Comparison of ENCODE assay signal across 14 mouse cellular contexts in genomic region chr10:127115068-127115467, GRCm38 (mm10). TPM values are rescaled to one million over a fixed set of nuclear protein-coding genes. Genes with fewer than 3 reads are reported as not detected.
DNase-seq lines count a peak whose midpoint lies in the region; ATAC-seq and TF ChIP-seq lines count a peak whose summit lies in the region.
"Had no signal": no experiment of that assay in that cellular context is flagged by ENCODE, and none has a peak within 500 bp of the region (broad histone marks: within the 10 kb centered on the region; RNA-seq: fewer than 3 reads in every experiment).

No protein-coding gene starts in this region.

- peak; percentile 64 for TF ChIP-seq CTCF in layer of hippocampus, adult 2 months (conservative IDR thresholded peaks at IDR 0.05)

- H3K27ac ChIP-seq in layer of hippocampus, adult 2 months = no peak overlapping the region
- H3K27ac ChIP-seq: liver, embryonic 13.5 days had no signal

- ATAC-seq in activated CD4-positive, CD25-positive, alpha-beta regulatory T cell, adult 4 months = peak; percentile 49
- ATAC-seq: Patski had no signal

- no peak for DNase-seq in layer of hippocampus, adult 2 months (ENCODE audit: low spot score in 2 of 2)
- DNase-seq in layer of hippocampus, postnatal 25 days (ENCODE audit: extremely low spot score in 1 of 2, low spot score in 1 of 2) = no peak
- peak; percentile 75 for DNase-seq in 3T3-L1 (ENCODE audit: low read depth, low spot score)
- DNase-seq in CD4-positive helper T cell, adult 2 months (ENCODE audit: low read depth, low spot score) = peak; percentile 67
- DNase-seq in c-Kit-positive CD71-positive TER-119-positive erythroid progenitor cells, embryonic 14.5 days (ENCODE audit: low spot score) = no peak
- no peak for DNase-seq in frontal cortex, postnatal 25 days (ENCODE audit: low spot score in 2 of 2)
- DNase-seq: adrenal gland, postnatal 36 days; embryo, embryonic 11 days; kidney, adult 18-20 months; liver, embryonic 13.5 days had no signal

- no peak overlapping the region for H3K4me3 ChIP-seq in layer of hippocampus, adult 2 months
- H3K4me3 ChIP-seq: erythroblast, embryonic 14.5 days; liver, embryonic 13.5 days; megakaryocyte, embryonic 14.5 days had no signal

RNA-seq across cellular contexts. Expression of gene Os9, which starts 5.9 kb away (rescaled TPM):
- total RNA-seq in layer of hippocampus, adult 2 months (2021) = 100 to 1,000 TPM; 100 to 102 TPM
- total RNA-seq in layer of hippocampus, postnatal 25 days (2021) = 100 to 1,000 TPM; 105 to 107 TPM
- 10 to 100 TPM; 51.3 to 75.5 TPM for polyA plus RNA-seq in activated CD4-positive, CD25-positive, alpha-beta regulatory T cell, adult 4 months (2017; shearing (Covaris generic))

RNA-seq across cellular contexts. Expression of gene Agap2, which starts 40.0 kb away (rescaled TPM):
- 100 to 1,000 TPM; 820 to 844 TPM for total RNA-seq in layer of hippocampus, adult 2 months (2021)
- total RNA-seq in layer of hippocampus, postnatal 25 days (2021) = 100 to 1,000 TPM; 754 to 837 TPM
- 10 to 100 TPM; 20.4 to 29.9 TPM for polyA plus RNA-seq in activated CD4-positive, CD25-positive, alpha-beta regulatory T cell, adult 4 months (2017; shearing (Covaris generic))

RNA-seq across cellular contexts. Expression of gene Tspan31, which starts 45.0 kb away (rescaled TPM):
- 10 to 100 TPM; 57.2 to 62.1 TPM for total RNA-seq in layer of hippocampus, adult 2 months (2021)
- total RNA-seq in layer of hippocampus, postnatal 25 days (2021) = 10 to 100 TPM; 60.2 to 61.8 TPM
- 100 to 1,000 TPM in 1 of 2 experiments, 10 to 100 TPM in 1; 99.2 to 103 TPM for polyA plus RNA-seq in activated CD4-positive, CD25-positive, alpha-beta regulatory T cell, adult 4 months (2017; shearing (Covaris generic))

RNA-seq across cellular contexts. Expression of gene B4galnt1, which starts 50.0 kb away (rescaled TPM):
- total RNA-seq in layer of hippocampus, adult 2 months (2021) = 100 to 1,000 TPM; 116 to 123 TPM
- 100 to 1,000 TPM; 113 to 114 TPM for total RNA-seq in layer of hippocampus, postnatal 25 days (2021)
- 100 to 1,000 TPM; 152 to 209 TPM for polyA plus RNA-seq in activated CD4-positive, CD25-positive, alpha-beta regulatory T cell, adult 4 months (2017; shearing (Covaris generic))

RNA-seq across cellular contexts. Expression of gene Cdk4, which starts 51.7 kb away (rescaled TPM):
- total RNA-seq in layer of hippocampus, adult 2 months (2021) = 10 to 100 TPM; 84.6 to 94.8 TPM
- total RNA-seq in layer of hippocampus, postnatal 25 days (2021) = 100 to 1,000 TPM; 104 to 110 TPM
- polyA plus RNA-seq in activated CD4-positive, CD25-positive, alpha-beta regulatory T cell, adult 4 months (2017; shearing (Covaris generic)) = 100 to 1,000 TPM; 304 to 317 TPM

Comparison
In these comparisons a context has a peak if more than half of its experiments do, and no peak if none do; other contexts are left out.
1. DNase-seq: peak in 3T3-L1 (single experiment) and CD4-positive helper T cell, adult 2 months (single experiment); none in layer of hippocampus, adult 2 months (0 of 2), layer of hippocampus, postnatal 25 days (0 of 2), c-Kit-positive CD71-positive TER-119-positive erythroid progenitor cells, embryonic 14.5 days (single experiment) and frontal cortex, postnatal 25 days (0 of 2).